8 mouse cellular contexts compared by ENCODE assay signal in the genomic region with DNA sequence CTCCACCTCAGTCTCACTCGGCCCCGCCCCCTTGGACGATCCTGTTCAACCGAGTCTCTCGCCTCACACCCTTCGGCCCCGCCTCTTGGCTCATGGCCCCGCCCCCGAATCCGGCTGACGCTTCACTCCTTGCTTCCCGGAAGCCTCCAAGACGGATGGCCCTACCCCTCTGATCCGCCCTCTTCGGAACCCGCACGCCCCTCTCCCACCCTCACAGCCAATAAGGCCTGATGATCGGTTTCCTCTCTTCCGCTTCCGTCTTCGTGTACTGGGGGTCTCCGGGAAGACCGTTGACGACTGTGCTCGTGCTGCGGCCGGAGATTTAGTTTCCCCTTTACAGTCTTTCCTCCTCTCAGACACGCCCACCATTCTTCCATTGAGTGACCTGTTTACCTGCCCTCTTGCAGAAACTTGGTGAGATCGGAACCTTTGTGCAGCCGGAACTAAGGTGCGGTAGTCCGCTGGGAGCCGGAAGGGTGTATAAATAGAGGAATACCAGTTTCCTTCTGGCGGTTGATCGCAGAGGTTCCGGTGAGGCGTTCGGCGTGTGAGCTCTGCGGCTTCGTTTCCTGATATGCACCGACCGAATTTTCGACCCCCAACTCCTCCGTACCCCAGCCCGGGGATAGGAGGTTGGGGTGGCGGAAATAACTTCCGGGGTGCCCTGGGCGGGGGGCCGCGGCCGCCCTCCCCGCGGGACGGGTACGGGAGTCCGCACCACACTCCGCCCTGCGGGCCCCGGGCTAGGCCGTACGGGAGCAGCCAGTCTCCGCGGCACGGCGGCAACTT. TPM values are rescaled to one million over a fixed set of nuclear protein-coding genes. Genes with fewer than 3 reads are reported as not detected.
DNase-seq lines count a peak whose midpoint lies in the region; ATAC-seq lines count a peak whose summit lies in the region.

Gene Mplkip, plus strand, starts transcription at position 282 of the 789 bp plus-strand sequence.
Gene Sugct, minus strand, starts transcription at position 643 of the 789 bp plus-strand sequence.

- H3K9me3 ChIP-seq in hindbrain, embryonic 15.5 days = no peaks in the 10 kb centered on the region

- H3K36me3 ChIP-seq in hindbrain, embryonic 15.5 days = no peaks in the 10 kb centered on the region

- DNase-seq in T-cell, adult 2 months (ENCODE audit: low spot score) = peak; percentile 100
- peak; percentile 99 to 100 for DNase-seq in cerebellum, postnatal 36 days
- DNase-seq in frontal cortex, postnatal 36 days (ENCODE audit: low spot score in 2 of 2) = peak; percentile 99
- DNase-seq in left cerebral cortex, adult 11 months (ENCODE audit: low spot score) = peak; percentile 99
- DNase-seq in lung, postnatal 4 days = peak; percentile 100
- peak; percentile 100 for DNase-seq in retina, postnatal 7 days (ENCODE audit: low read depth, low spot score)
- DNase-seq in urinary bladder, adult 2 months (ENCODE audit: low spot score) = peak; percentile 99

- peak; percentile 99 for ATAC-seq in hindbrain, embryonic 15.5 days (ENCODE audit: low FRiP score, low read depth)

- peak within 1 kb of the TSS; percentile 82 for H3K4me2 ChIP-seq in hindbrain, embryonic 15.5 days

- peak within 1 kb of the TSS; percentile 76 for H3K9ac ChIP-seq in hindbrain, embryonic 15.5 days

- H3K27me3 ChIP-seq in hindbrain, embryonic 15.5 days = no peaks in the 10 kb centered on the region

- under 1% methylated on average over 66 of the region's 66 CpGs for WGBS in hindbrain, embryonic 15.5 days

- peak within 1 kb of the TSS; percentile 95 for H3K27ac ChIP-seq in hindbrain, embryonic 15.5 days (replicated peaks)

- H3K4me3 ChIP-seq in hindbrain, embryonic 15.5 days = peak within 1 kb of the TSS; percentile 77

- H3K4me1 ChIP-seq in hindbrain, embryonic 15.5 days (replicated peaks) = peaks cover 13% of the 10 kb centered on the region

RNA-seq across cellular contexts. Expression of gene Mplkip, which starts in this region (rescaled TPM):
- polyA plus RNA-seq in hindbrain, embryonic 15.5 days (2015; fragmentation: Nextera tagmentation; extraction: Ambion mirVana) = 39.7 and 42.1 TPM in 2 replicates
- 14.7 and 16.6 TPM in 2 replicates for polyA plus RNA-seq in urinary bladder, adult 2 months (2012; rRNA removed)

RNA-seq across cellular contexts. Expression of gene Sugct, which starts in this region (rescaled TPM):
- polyA plus RNA-seq in hindbrain, embryonic 15.5 days (2015; fragmentation: Nextera tagmentation; extraction: Ambion mirVana) = 2.6 and 3.1 TPM in 2 replicates
- 3.8 and 6.5 TPM in 2 replicates for polyA plus RNA-seq in urinary bladder, adult 2 months (2012; rRNA removed)

Comparison
In these comparisons a context has a peak if more than half of its experiments do, and no peak if none do; other contexts are left out.
1. Peak in every context shown above with its lines: DNase-seq, ATAC-seq, H3K4me3 ChIP-seq and H3K27ac ChIP-seq.